In the genomic region with DNA sequence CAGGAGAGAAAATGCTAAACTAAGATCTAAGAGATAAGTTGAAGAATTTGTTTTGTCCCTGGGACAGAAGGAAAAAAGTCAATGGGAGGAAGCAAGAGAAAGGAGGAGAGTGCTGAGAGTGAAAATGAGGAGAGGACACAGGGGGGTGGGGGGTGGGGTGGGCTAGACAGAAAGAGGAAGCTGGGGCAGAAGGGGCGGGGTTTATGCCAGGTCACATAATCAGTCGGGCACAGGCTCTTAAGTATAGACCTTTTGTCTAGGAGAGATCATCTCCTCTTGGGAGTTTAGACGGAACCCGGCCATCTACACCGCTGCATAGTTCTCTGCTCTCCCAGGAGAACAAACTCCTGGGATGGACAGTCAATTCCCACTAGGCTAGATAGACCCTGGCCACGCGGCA, we compare ENCODE assay signal across 24 mouse cellular contexts.
"Had no signal": no experiment of that assay in that cellular context is flagged by ENCODE, and none has a peak within 500 bp of the region (broad histone marks: within the 10 kb centered on the region; RNA-seq: fewer than 3 reads in every experiment).

No protein-coding gene starts in this region.

- H3K9me3 ChIP-seq: liver, embryonic 12.5 days; liver, embryonic 15.5 days; lung, embryonic 15.5 days; midbrain, embryonic 12.5 days; neural tube, embryonic 12.5 days; neural tube, embryonic 15.5 days had no signal

- H3K4me1 ChIP-seq: limb, embryonic 13.5 days; liver, embryonic 12.5 days; liver, embryonic 15.5 days; lung, embryonic 15.5 days; midbrain, embryonic 12.5 days; midbrain, embryonic 15.5 days; neural tube, embryonic 12.5 days; neural tube, embryonic 15.5 days had no signal

- H3K27ac ChIP-seq: limb, embryonic 13.5 days; liver, embryonic 12.5 days; liver, embryonic 15.5 days; lung, embryonic 15.5 days; midbrain, embryonic 12.5 days; midbrain, embryonic 15.5 days; neural tube, embryonic 12.5 days; neural tube, embryonic 15.5 days; stomach, postnatal 0 days had no signal

- H3K36me3 ChIP-seq: limb, embryonic 13.5 days; liver, embryonic 12.5 days; liver, embryonic 15.5 days; lung, embryonic 15.5 days; midbrain, embryonic 12.5 days; midbrain, embryonic 15.5 days; neural tube, embryonic 12.5 days; neural tube, embryonic 15.5 days had no signal

- ATAC-seq: intestine, postnatal 0 days; liver, embryonic 12.5 days; midbrain, embryonic 15.5 days had no signal

- H3K9ac ChIP-seq: limb, embryonic 13.5 days; liver, embryonic 12.5 days; liver, embryonic 15.5 days; lung, embryonic 15.5 days; midbrain, embryonic 12.5 days; midbrain, embryonic 15.5 days; neural tube, embryonic 12.5 days; neural tube, embryonic 15.5 days had no signal

- H3K4me2 ChIP-seq: limb, embryonic 13.5 days; liver, embryonic 12.5 days; liver, embryonic 15.5 days; lung, embryonic 15.5 days; midbrain, embryonic 12.5 days; midbrain, embryonic 15.5 days; neural tube, embryonic 12.5 days; neural tube, embryonic 15.5 days had no signal

- DNase-seq: kidney, adult 2 months; kidney, postnatal 14 days; kidney, postnatal 4 days; left cerebral cortex, postnatal 4 days; liver; lung, adult 18-20 months; lung, postnatal 14 days; lung, postnatal 4 days; right cerebral cortex, adult 18-20 months; right cerebral cortex, postnatal 25 days; spleen, adult 18-20 months; thymus, adult 2 months; thymus, postnatal 14 days; thymus, postnatal 4 days had no signal

- H3K4me3 ChIP-seq: limb, embryonic 13.5 days; liver, embryonic 12.5 days; liver, embryonic 15.5 days; lung, embryonic 15.5 days; midbrain, embryonic 12.5 days; midbrain, embryonic 15.5 days; neural tube, embryonic 12.5 days; neural tube, embryonic 15.5 days had no signal

- H3K27me3 ChIP-seq: limb, embryonic 13.5 days; liver, embryonic 12.5 days; liver, embryonic 15.5 days; lung, embryonic 15.5 days; midbrain, embryonic 12.5 days; midbrain, embryonic 15.5 days; neural tube, embryonic 12.5 days; neural tube, embryonic 15.5 days had no signal
